Mouse (Mus musculus) ES-E14 (cell line): Measurements from ENCODE around the gene Rpl38.

Source experiments
- HCFC1 ChIP-seq: IDR thresholded peaks from 2 replicates; pipeline ENCODE4 v1.6.1; 2012; ENCODE audit warnings: low read length, inconsistent platforms, borderline replicate concordance; ENCODE audit not compliant: insufficient read depth
- MAFK ChIP-seq: IDR thresholded peaks from 2 replicates; pipeline ENCODE4 v1.6.1; 2014; ENCODE audit warnings: mild to moderate bottlenecking, low read depth, low read length, inconsistent platforms; ENCODE audit not compliant: insufficient read depth
- ZC3H11A ChIP-seq: IDR thresholded peaks from 2 replicates; pipeline ENCODE4 v1.6.1; 2012; ENCODE audit warnings: low read depth, mild to moderate bottlenecking, inconsistent platforms, low read length, borderline replicate concordance
- ZNF384 ChIP-seq: IDR thresholded peaks from 2 replicates; pipeline ENCODE4 v1.6.1; 2012; ENCODE audit warnings: low read depth, low read length, inconsistent platforms

GRCm38 (mm10) chr11:114686221-114686959, 18.1 kb downstream of the Rpl38 start:
- TF ChIP-seq HCFC1, result no peak
- no peak for TF ChIP-seq MAFK
- no peak for TF ChIP-seq ZNF384
- TF ChIP-seq ZC3H11A, result no peak
